Mouse (Mus musculus): ENCODE measurements around the gene Cavin1. TPM values are rescaled to one million over a fixed set of nuclear protein-coding genes. Genes with fewer than 3 reads are reported as not detected.

Cavin1 gene
- polyA plus RNA-seq (2015; fragmentation: Nextera tagmentation; extraction: Ambion mirVana): 779 and 981 TPM in 2 replicates

GRCm38 (mm10) chr11:100970557-100970937 is at the start of gene Cavin1:
Gene Cavin1 (minus strand): TSS chr11:100970887.

GRCm38 (mm10) chr11:101009046-101009887 is 38.6 kb upstream of the Cavin1 start, which contains the start of gene Atp6v0a1:
Gene Atp6v0a1 (plus strand): TSS chr11:101009452.

GRCm38 (mm10) chr11:100939512-100940151 is 31.1 kb downstream of the Cavin1 start, which contains the start of gene Stat3:
Gene Stat3 (minus strand): TSS chr11:100939540.

Other genes with a start within 250 kb of the Cavin1 start
- gene Rab5c, start 232.7 kb downstream of the Cavin1 start, polyA plus RNA-seq (2015; fragmentation: Nextera tagmentation; extraction: Ambion mirVana): 20.9 and 21.9 TPM in 2 replicates
- not detected in 2 replicates for gene Kcnh4, start 210.9 kb downstream of the Cavin1 start, polyA plus RNA-seq (2015; fragmentation: Nextera tagmentation; extraction: Ambion mirVana)
- not detected in 2 replicates for gene Hcrt, start 208.0 kb downstream of the Cavin1 start, polyA plus RNA-seq (2015; fragmentation: Nextera tagmentation; extraction: Ambion mirVana)
- gene Ghdc, start 199.9 kb downstream of the Cavin1 start, polyA plus RNA-seq (2015; fragmentation: Nextera tagmentation; extraction: Ambion mirVana): 7.1 and 8.0 TPM in 2 replicates
- gene Stat5b, start 120.2 kb downstream of the Cavin1 start, polyA plus RNA-seq (2015; fragmentation: Nextera tagmentation; extraction: Ambion mirVana): 12.8 and 15.7 TPM in 2 replicates
- gene Stat5a, start 111.5 kb downstream of the Cavin1 start, polyA plus RNA-seq (2015; fragmentation: Nextera tagmentation; extraction: Ambion mirVana): 3.7 and 4.5 TPM in 2 replicates
- 90.7 and 115 TPM in 2 replicates for gene Stat3, start 31.3 kb downstream of the Cavin1 start, polyA plus RNA-seq (2015; fragmentation: Nextera tagmentation; extraction: Ambion mirVana)
- 51.3 and 56.7 TPM in 2 replicates for gene Atp6v0a1, start 38.6 kb upstream of the Cavin1 start, polyA plus RNA-seq (2015; fragmentation: Nextera tagmentation; extraction: Ambion mirVana)
- 16.3 and 19.0 TPM in 2 replicates for gene Naglu, start 99.1 kb upstream of the Cavin1 start, polyA plus RNA-seq (2015; fragmentation: Nextera tagmentation; extraction: Ambion mirVana)
- gene Hsd17b1, start 107.5 kb upstream of the Cavin1 start, polyA plus RNA-seq (2015; fragmentation: Nextera tagmentation; extraction: Ambion mirVana): 0.16 TPM in 1 of 2 replicates, not detected in the other
- 18.1 and 18.4 TPM in 2 replicates for gene Coasy, start 111.7 kb upstream of the Cavin1 start, polyA plus RNA-seq (2015; fragmentation: Nextera tagmentation; extraction: Ambion mirVana)
- 21.3 and 26.0 TPM in 2 replicates for gene Mlx, start 116.4 kb upstream of the Cavin1 start, polyA plus RNA-seq (2015; fragmentation: Nextera tagmentation; extraction: Ambion mirVana)
- 9.1 and 9.5 TPM in 2 replicates for gene Psmc3ip, start 124.5 kb upstream of the Cavin1 start, polyA plus RNA-seq (2015; fragmentation: Nextera tagmentation; extraction: Ambion mirVana)
- gene Retreg3, start 149.0 kb upstream of the Cavin1 start, polyA plus RNA-seq (2015; fragmentation: Nextera tagmentation; extraction: Ambion mirVana): 16.2 TPM in 2 replicates
- gene Tubg1, start 149.1 kb upstream of the Cavin1 start, polyA plus RNA-seq (2015; fragmentation: Nextera tagmentation; extraction: Ambion mirVana): 29.7 and 31.9 TPM in 2 replicates
- gene Tubg2, start 185.0 kb upstream of the Cavin1 start, polyA plus RNA-seq (2015; fragmentation: Nextera tagmentation; extraction: Ambion mirVana): 3.0 and 3.1 TPM in 2 replicates
- gene Cntnap1, start 199.6 kb upstream of the Cavin1 start, polyA plus RNA-seq (2015; fragmentation: Nextera tagmentation; extraction: Ambion mirVana): 1.3 TPM in 2 replicates
- 14.0 and 14.4 TPM in 2 replicates for gene Plekhh3, start 200.5 kb upstream of the Cavin1 start, polyA plus RNA-seq (2015; fragmentation: Nextera tagmentation; extraction: Ambion mirVana)
- 0.14 and 0.24 TPM in 2 replicates for gene Ccr10, start 204.6 kb upstream of the Cavin1 start, polyA plus RNA-seq (2015; fragmentation: Nextera tagmentation; extraction: Ambion mirVana)

All from urinary bladder, postnatal 0 days (tissue).